Mouse (Mus musculus) layer of hippocampus, adult 2 months (tissue): ENCODE results near the gene Prss38. TPM values are rescaled to one million over a fixed set of nuclear protein-coding genes. Genes with fewer than 3 reads are reported as not detected.

ENCODE experiments used
- DNase-seq, 2 experiments: peaks; one replicate each; pipeline ENCODE4 v3.0.0; 2022; ENCODE audit warnings: low spot score in 2 of 2
- H3K27ac ChIP-seq: fragments of 200-600 bp; 2 replicates; pipeline ENCODE4 v1.8.1; 2022
- H3K4me3 ChIP-seq: fragments of 200-600 bp; 2 replicates; pipeline ENCODE4 v1.8.1; 2022; ENCODE audit warnings: mild to moderate bottlenecking
- CTCF ChIP-seq: fragments of 200-600 bp; conservative IDR thresholded peaks from 2 replicates; pipeline ENCODE4 v1.8.1; 2022; ENCODE audit warnings: antibody characterized with exemption, mild to moderate bottlenecking, moderate library complexity
- microRNA-seq, 2 experiments: library from miRNA; unstranded; fragments of <30 nt; microRNA quantifications; one replicate each; pipeline ENCODE4 v1.2.0; 2021
- total RNA-seq, 2 experiments: library from RNA; stranded (reverse); gene quantifications; 2 replicates each; pipeline ENCODE4 v1.2.3; 2021

Prss38 gene
- total RNA-seq, 2 experiments from 2014 or later = not detected

GRCm38 (mm10) chr11:59330560-59330959 lies 44.9 kb downstream of the Prss38 start:
- DNase-seq = peak in 1 of 2 experiments; percentile 70
- peak; percentile 87 for TF ChIP-seq CTCF
- H3K4me3 ChIP-seq = no peak overlapping the region
- H3K27ac ChIP-seq = no peak overlapping the region

GRCm38 (mm10) chr11:59329616-59330015 lies 45.8 kb downstream of the Prss38 start:
- TF ChIP-seq CTCF = no peak
- no peak for DNase-seq
- H3K27ac ChIP-seq = no peak overlapping the region
- no peak overlapping the region for H3K4me3 ChIP-seq

- no peak overlapping the region for H3K27ac ChIP-seq
- no peak overlapping the region for H3K4me3 ChIP-seq
- no peak for TF ChIP-seq CTCF
- no peak for DNase-seq
Observed at GRCm38 (mm10) chr11:59327625-59328024, 47.8 kb downstream of the Prss38 start.

GRCm38 (mm10) chr11:59324777-59325176 lies 50.7 kb downstream of the Prss38 start:
- no peak overlapping the region for H3K27ac ChIP-seq
- no peak for DNase-seq
- H3K4me3 ChIP-seq = no peak overlapping the region
- TF ChIP-seq CTCF = no peak

GRCm38 (mm10) chr11:59322988-59323387 lies 52.5 kb downstream of the Prss38 start:
- no peak for TF ChIP-seq CTCF
- Histone ChIP-seq H3K27ac (no peak overlapping the region), H3K4me3 (no peak overlapping the region)
- DNase-seq = no peak

Small RNA genes lying within 50 kb of the gene (microRNA-seq; reads per million reads assigned to microRNA genes)
- gene Gm24756 = 0 reads per million in 2 experiments

Other genes with a start within 250 kb of the Prss38 start
- gene Obscn, start 239.3 kb downstream of the Prss38 start, total RNA-seq = 1 to 10 TPM; 1.2 to 1.5 TPM
- gene Iba57, start 211.9 kb downstream of the Prss38 start, total RNA-seq = 1 to 10 TPM; 7.8 to 8.7 TPM
- gene Gjc2, start 192.4 kb downstream of the Prss38 start, total RNA-seq = 10 to 100 TPM; 10.2 to 10.8 TPM
- gene Guk1, start 183.4 kb downstream of the Prss38 start, total RNA-seq = 100 to 1,000 TPM; 134 to 136 TPM
- 10 to 100 TPM; 37.3 to 39.3 TPM for gene Mrpl55, start 173.2 kb downstream of the Prss38 start, total RNA-seq
- gene 2310033P09Rik, start 167.3 kb downstream of the Prss38 start, total RNA-seq = 10 to 100 TPM; 21.6 to 22.3 TPM
- 100 to 1,000 TPM; 498 to 523 TPM for gene Arf1, start 147.4 kb downstream of the Prss38 start, total RNA-seq
- under 1 TPM in 1 of 2 experiments, not detected in 1; 0.13 TPM for gene Wnt3a, start 84.9 kb downstream of the Prss38 start, total RNA-seq
- gene Wnt9a, start 68.7 kb downstream of the Prss38 start, total RNA-seq = 1 to 10 TPM; 3.8 TPM
- gene Jmjd4, start 74.4 kb upstream of the Prss38 start, total RNA-seq = 10 to 100 TPM; 27.0 to 28.0 TPM
- 100 to 1,000 TPM; 341 to 356 TPM for gene Snap47, start 75.5 kb upstream of the Prss38 start, total RNA-seq
- 1 to 10 TPM; 4.9 to 5.1 TPM for gene Zfp867, start 96.8 kb upstream of the Prss38 start, total RNA-seq
- 1 to 10 TPM; 8.5 to 8.7 TPM for gene Zkscan17, start 151.1 kb upstream of the Prss38 start, total RNA-seq
- gene Nlrp3, start 165.9 kb upstream of the Prss38 start, total RNA-seq = 1 to 10 TPM in 1 of 2 experiments, under 1 TPM in 1; 0.59 to 1.1 TPM
- not detected for gene Olfr222, start 200.6 kb upstream of the Prss38 start, total RNA-seq
- gene Olfr223, start 217.6 kb upstream of the Prss38 start, total RNA-seq = not detected